Mouse (Mus musculus): ENCODE measurements at regions not wholly inside any gene's neighbourhood (a gene's known extent, or its start where the extent isn't known, plus 50 kb on each side); places are given as distances from the start of the nearest gene placed in this dataset.
"Not testable (repeated sequence)": the region's sequence is repeated elsewhere in the genome, so short reads cannot be mapped to it uniquely, and the experiment has no call there.

- no peak for DNase-seq (ENCODE audit: low spot score)
Measured at GRCm38 (mm10) chr10:118603857-118604414, 163.1 kb downstream of the Ifng start.

- no peak for DNase-seq (ENCODE audit: low spot score)
Measured at GRCm38 (mm10) chr10:118605156-118605821, 164.4 kb downstream of the Ifng start.

- no peak for DNase-seq (ENCODE audit: low spot score)
Measured at GRCm38 (mm10) chr10:118607418-118607817, 166.6 kb downstream of the Ifng start.

- no peak for DNase-seq (ENCODE audit: low spot score)
Measured at GRCm38 (mm10) chr10:118608376-118609145, 167.7 kb downstream of the Ifng start.

GRCm38 (mm10) chr10:118609157-118609556 is 168.3 kb downstream of the Ifng start:
- DNase-seq (ENCODE audit: low spot score) = no peak

GRCm38 (mm10) chr10:118610868-118611461 is 170.1 kb downstream of the Ifng start:
- DNase-seq (ENCODE audit: low spot score) = no peak

GRCm38 (mm10) chr10:118612091-118612490 is 171.2 kb downstream of the Ifng start:
- no peak for DNase-seq (ENCODE audit: low spot score)

DNA sequence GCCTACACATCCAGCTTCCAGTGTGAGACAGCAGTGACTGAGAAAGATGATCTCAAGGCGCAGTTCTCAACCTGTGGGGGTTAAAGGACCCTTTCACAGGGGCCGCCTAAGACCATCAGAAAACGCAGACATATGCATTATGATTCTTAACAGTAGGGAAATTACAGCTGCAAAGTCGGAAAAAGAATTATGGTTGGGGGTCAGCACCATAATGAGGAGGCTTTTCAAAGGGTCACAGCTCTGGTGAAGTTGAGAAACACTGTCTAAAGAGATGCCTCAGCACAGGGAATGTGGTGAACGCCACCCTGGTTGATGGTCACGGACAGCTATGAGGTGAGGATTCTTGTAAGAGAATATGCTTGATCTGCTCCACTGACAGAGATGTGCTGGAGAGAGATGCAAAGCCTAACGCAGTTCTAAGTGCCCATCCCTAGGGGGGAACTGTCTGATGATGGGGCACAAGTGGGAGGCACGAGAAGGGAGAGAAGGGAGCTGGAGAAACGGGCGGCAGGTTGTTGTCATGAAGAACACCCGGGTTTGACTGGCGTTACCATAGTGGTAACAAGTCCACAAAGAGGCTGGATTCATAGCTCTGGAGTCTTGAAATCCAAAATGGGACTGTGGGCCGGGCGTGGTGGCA is 172.3 kb downstream of the Ifng start:
- DNase-seq (ENCODE audit: low spot score) = no peak

DNA sequence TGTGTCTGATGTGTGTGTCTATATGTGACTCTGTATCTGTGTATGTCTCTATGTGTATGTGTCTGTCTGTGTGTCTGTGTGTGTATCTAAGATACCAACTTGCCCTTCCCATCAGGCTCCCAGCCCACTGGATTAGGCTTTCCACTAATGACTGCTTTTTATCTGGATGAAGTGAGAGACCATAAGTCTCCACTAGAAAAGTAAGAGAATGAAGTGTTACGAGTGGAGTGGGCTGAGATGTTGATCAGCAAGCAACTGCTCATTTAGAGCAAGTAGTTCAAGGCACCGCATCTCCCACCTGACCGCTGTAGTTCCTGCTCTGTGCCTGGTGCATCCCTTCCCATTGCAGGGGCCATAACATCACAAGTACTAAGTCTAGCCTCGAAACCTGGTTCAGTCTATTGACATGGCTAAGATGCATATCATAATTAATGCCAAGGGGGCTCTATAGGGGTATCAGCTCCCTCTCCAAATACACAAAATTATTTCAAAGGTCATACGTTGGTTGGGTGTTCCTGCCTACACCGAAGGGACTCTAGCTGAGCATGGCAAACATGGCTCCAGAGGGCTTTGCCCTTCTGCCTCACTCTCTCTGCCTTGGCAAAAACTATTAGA is 173.5 kb downstream of the Ifng start:
- DNase-seq (ENCODE audit: low spot score) = no peak

GRCm38 (mm10) chr10:118615131-118616020 is 174.5 kb downstream of the Ifng start:
- DNase-seq (ENCODE audit: low spot score) = no peak

DNA sequence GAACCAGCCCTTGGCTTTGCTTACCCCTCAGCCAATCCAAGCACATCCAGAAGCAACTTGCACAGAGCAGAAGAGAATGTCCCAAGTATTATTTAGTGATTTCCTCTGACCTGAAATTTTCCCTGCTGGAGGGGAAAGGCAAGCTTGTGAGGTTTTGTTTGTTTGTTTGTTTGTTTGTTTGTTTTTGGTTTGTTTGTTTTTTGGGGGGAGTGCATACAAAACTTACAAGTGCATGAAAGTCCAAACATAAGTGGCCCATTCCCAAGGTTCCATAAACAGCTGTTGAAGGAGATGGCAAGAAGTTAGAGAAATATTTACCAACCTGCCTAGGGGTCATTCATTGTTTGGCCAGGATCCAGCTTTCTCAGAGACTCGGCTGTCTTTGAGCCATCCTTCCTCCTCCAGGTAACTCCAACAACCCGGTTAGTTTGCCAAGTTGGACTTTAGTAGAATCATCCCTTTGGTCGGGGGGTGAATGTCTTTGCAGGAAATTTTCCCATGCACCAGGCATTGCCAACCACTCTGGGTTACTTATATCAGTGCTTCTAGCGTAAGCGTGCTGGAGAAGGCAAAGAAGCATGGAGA is 175.3 kb downstream of the Ifng start:
- no peak for DNase-seq (ENCODE audit: low spot score)

- no peak for DNase-seq (ENCODE audit: low spot score)
Measured at GRCm38 (mm10) chr10:118617291-118618044, 176.6 kb downstream of the Ifng start.

DNA sequence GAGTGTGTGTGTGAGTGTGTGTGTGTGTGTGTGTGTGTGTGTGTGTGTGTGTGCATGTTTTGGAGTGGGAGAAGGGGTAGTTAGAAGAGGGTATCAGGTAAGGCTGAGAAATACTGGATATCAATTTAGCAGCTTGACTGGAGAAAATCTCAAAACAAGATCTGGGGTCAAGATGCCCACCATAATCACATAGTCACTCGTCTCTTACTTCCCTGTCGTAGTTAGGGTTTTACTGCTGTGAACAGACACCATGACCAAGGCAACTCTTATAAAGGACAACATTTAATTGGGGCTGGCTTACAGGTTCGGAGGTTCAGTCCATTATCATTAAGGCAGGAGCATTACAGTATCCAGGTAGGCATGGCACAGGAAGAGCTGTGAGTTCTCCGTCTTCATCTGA is 177.4 kb downstream of the Ifng start:
- DNase-seq (ENCODE audit: low spot score) = not testable (repeated sequence)

DNA sequence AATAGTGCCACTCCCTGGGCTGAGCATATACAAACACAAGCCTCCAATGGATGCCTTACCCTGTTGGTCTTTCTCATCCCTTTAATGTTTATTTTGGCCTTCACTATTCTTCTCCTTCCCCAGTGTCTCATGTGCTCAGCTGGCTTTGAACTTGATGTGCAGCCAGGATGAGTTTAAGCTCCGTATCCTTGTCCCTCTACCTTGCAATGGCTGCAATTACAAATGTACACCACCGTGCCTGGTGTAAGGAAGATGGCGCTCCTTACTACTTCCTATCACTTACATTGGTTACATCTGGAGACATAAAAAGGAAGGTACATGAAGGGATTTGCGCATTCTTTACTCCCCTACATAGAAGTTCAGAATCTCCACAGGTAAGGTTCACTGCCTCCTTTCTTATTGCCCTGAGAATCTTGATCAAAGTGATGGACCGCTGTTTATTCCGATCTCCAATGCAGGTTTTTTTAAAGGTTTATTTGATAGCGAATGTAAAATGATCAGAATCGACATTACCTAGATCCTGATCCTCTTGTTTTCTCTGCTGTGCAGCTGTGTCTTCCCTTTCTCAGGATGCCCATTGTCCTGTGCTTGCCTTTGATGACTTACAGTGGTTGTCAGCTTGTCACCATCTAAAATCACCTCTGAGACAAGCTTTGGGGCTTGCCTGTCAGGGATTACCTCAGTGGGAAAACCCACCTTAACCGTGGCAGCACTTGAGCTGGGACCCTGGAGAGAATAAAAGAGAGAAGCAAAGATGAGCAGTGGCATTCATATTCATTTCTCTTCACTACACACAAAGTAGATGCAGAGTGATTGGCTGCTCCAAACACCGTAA is 178.1 kb downstream of the Ifng start:
- no peak for DNase-seq (ENCODE audit: low spot score)

DNA sequence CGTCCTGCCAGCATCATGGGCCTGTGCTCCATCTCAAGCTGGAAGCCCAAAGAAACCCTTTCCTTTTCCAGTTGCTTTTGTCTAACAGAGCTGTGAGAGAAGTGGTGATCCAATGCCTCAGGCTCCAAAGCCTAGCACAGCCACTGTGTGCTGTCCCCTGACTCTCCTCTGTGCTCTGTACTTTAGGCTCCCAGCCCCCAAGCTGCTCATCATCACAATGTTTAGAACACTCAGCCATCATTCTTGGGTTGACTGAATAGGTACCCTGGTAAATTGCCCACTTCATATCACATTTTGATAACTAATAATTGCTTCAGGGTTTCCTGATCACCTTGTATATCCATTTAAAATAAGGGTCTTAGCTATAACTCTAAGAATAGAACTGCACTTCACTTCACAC is 178.8 kb downstream of the Ifng start:
- no peak for DNase-seq (ENCODE audit: low spot score)

DNA sequence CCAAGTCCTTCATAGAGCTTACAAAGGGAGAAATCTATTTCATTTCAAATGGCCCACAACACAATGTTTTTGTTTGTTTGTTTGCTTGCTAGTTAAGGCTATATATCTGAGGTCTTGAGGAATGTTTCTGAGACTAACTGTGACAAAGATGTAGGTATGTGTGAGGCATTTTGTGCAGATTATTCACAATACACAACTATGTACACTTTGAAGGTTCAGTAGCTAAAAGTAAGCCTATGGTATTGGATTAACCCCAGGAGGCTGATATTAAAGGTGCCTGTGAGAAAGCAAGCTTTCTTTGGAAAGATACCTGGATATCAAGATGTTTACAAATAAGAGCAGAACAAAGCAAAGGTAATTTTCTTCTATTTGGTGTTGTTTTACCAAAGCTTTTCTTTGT is 179.8 kb downstream of the Ifng start:
- no peak for DNase-seq (ENCODE audit: low spot score)

DNA sequence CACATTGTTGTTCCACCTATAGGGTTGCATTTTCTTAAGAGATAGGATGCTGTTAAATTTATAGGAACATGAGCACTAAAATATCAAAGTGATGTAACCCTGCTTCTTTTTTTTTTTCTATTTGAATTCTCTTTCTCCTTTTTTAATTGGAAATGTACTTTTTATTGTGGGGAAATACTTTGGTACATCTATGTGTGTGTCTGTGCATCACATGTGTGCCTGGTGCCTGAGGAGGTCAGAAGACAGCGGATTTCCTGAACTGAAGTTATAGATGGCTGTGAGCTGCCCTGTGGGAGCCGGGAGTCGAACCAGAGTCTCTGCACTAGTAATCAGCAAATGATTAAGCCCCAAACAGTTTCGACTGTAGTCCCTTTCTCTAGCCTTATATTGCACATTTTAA is 180.7 kb downstream of the Ifng start:
- no peak for DNase-seq (ENCODE audit: low spot score)

DNA sequence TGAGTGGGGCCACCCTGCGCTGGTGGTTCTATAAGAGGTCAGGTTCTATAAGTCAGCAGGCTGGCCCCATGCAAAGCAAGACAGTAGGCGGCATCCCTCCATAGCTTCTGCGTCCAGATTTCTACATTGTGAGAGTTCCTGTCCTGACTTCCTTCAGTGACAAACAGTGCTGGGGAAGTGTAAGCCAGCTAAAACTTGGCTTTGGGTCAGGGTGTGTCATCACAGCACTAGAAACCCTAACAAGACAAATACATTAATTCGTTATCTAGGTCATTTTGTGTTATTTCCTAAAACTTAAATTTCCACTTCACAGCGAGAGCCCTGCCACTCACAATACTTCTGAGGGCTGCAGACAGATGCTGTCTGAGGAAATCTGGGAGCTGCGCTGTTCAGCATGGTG is 181.3 kb downstream of the Ifng start:
- DNase-seq (ENCODE audit: low spot score) = no peak

GRCm38 (mm10) chr10:118622916-118623315 is 182.1 kb downstream of the Ifng start:
- no peak for DNase-seq (ENCODE audit: low spot score)

Measured in testis, postnatal 14 days (tissue).